Mouse (Mus musculus) forebrain, embryonic 13.5 days (tissue): Measurements from ENCODE around the gene Gm45140. TPM values are rescaled to one million over a fixed set of nuclear protein-coding genes. Genes with fewer than 3 reads are reported as not detected.
A peak's percentile ranks its signal among the peaks of the same experiment; 100 is the strongest.

ENCODE experiments used
- ATAC-seq: fragments of 200-750 bp; cut with Nextera tagmentation; 2 replicates; pipeline ENCODE4 v1.8.0; 2017
- H3K27ac ChIP-seq: fragments of 300-500 bp; sonication (generic); 2 replicates; pipeline ENCODE4 v1.5.1; 2015; ENCODE audit warnings: inconsistent platforms, mild to moderate bottlenecking, moderate library complexity
- H3K27me3 ChIP-seq: fragments of 300-500 bp; sonication (generic); 2 replicates; pipeline ENCODE4 v1.6.1; 2015; ENCODE audit warnings: mild to moderate bottlenecking, inconsistent platforms
- H3K36me3 ChIP-seq: fragments of 300-500 bp; sonication (generic); 2 replicates; pipeline ENCODE4 v1.6.1; 2015; ENCODE audit warnings: mild to moderate bottlenecking, inconsistent platforms; ENCODE audit not compliant: poor library complexity, severe bottlenecking
- H3K4me1 ChIP-seq: fragments of 300-500 bp; sonication (generic); 2 replicates; pipeline ENCODE4 v1.6.1; 2015; ENCODE audit warnings: inconsistent platforms
- H3K4me2 ChIP-seq: fragments of 300-500 bp; sonication (generic); 2 replicates; pipeline ENCODE4 v1.6.1; 2015; ENCODE audit warnings: inconsistent platforms, mild to moderate bottlenecking, moderate library complexity
- H3K4me3 ChIP-seq: fragments of 300-500 bp; sonication (generic); 2 replicates; pipeline ENCODE4 v1.5.1; 2015; ENCODE audit warnings: mild to moderate bottlenecking, inconsistent platforms
- H3K9ac ChIP-seq: fragments of 300-500 bp; sonication (generic); 2 replicates; pipeline ENCODE4 v1.6.1; 2015; ENCODE audit warnings: mild to moderate bottlenecking, inconsistent platforms
- H3K9me3 ChIP-seq: fragments of 300-500 bp; sonication (generic); replicated peaks from 2 replicates; pipeline ENCODE4 v1.6.1; 2016; ENCODE audit warnings: inconsistent platforms
- WGBS: fragments of 180-500 bp; shearing (Covaris S2); methylation state at CpG from one replicate; pipeline ENCODE4 v1.1.7; 2015; 5-methylcytosine and 5-hydroxymethylcytosine counted together
- polyA plus RNA-seq: library from polyadenylated mRNA; unstranded; fragments of >200 nt; fragmentation: Nextera tagmentation; extraction: Ambion mirVana; gene quantifications from 2 replicates; pipeline ENCODE4 v1.2.1, GENCODE M21; 2015

Gene Gm45140
- polyA plus RNA-seq, 1 experiment from 2014 or later, result 1.4 TPM

- Histone ChIP-seq H3K27ac (no peak overlapping the region), H3K4me2 (no peak overlapping the region), H3K4me1 (peaks cover 20% of the 10 kb centered on the region), H3K9ac (no peak overlapping the region), H3K36me3 (peaks cover 50% of the 10 kb centered on the region), H3K9me3 (no peaks in the 10 kb centered on the region), H3K27me3 (no peaks in the 10 kb centered on the region), H3K4me3 (no peak overlapping the region)
- ATAC-seq, result no peak
- WGBS, result 66% methylated on average over 11 of the region's 11 CpGs
These were observed 4.3 kb upstream of the Gm45140 start for GRCm38 (mm10) chr6:87839797-87840341.

- under 1% methylated on average over 46 of the region's 46 CpGs for WGBS
- H3K27me3 ChIP-seq, result no peaks in the 10 kb centered on the region
- peak within 1 kb of the TSS; percentile 93 for H3K27ac ChIP-seq
- H3K36me3 ChIP-seq, result peaks cover 50% of the 10 kb centered on the region
- H3K4me1 ChIP-seq, result peaks cover 20% of the 10 kb centered on the region
- peak within 1 kb of the TSS; percentile 83 for H3K4me3 ChIP-seq
- peak within 1 kb of the TSS; percentile 82 for H3K9ac ChIP-seq
- H3K4me2 ChIP-seq, result peak within 1 kb of the TSS; percentile 71
- peak; percentile 98 for ATAC-seq
- no peaks in the 10 kb centered on the region for H3K9me3 ChIP-seq
These were observed 3.1 kb upstream of the Gm45140 start, which contains the start of gene Isy1 for GRCm38 (mm10) chr6:87838551-87839197. Gene Isy1, minus strand, starts transcription at chr6:87838798.

- Histone ChIP-seq H3K9me3 (no peaks in the 10 kb centered on the region), H3K27ac (no peak overlapping the region), H3K4me1 (no peaks in the 10 kb centered on the region), H3K27me3 (no peaks in the 10 kb centered on the region), H3K36me3 (peaks cover 99% of the 10 kb centered on the region), H3K9ac (no peak overlapping the region), H3K4me2 (no peak overlapping the region), H3K4me3 (no peak overlapping the region)
- ATAC-seq, result no peak
- 94% methylated on average over 2 of the region's 2 CpGs for WGBS
These were observed 15.2 kb downstream of the Gm45140 start for GRCm38 (mm10) chr6:87820366-87820765.

GRCm38 (mm10) chr6:87814486-87814885 is 21.1 kb downstream of the Gm45140 start:
- Histone ChIP-seq H3K4me2 (no peak overlapping the region), H3K4me3 (no peak overlapping the region), H3K9me3 (no peaks in the 10 kb centered on the region), H3K27ac (no peak overlapping the region), H3K36me3 (peaks cover 58% of the 10 kb centered on the region), H3K9ac (no peak overlapping the region), H3K27me3 (no peaks in the 10 kb centered on the region), H3K4me1 (peaks cover 20% of the 10 kb centered on the region)
- ATAC-seq, result no peak
- 93% methylated on average over 5 of the region's 5 CpGs for WGBS

- WGBS, result 70% methylated on average over 1 of the region's 1 CpGs
- no peak for ATAC-seq
- H3K36me3 ChIP-seq, result peaks cover 40% of the 10 kb centered on the region
- peaks cover 20% of the 10 kb centered on the region for H3K4me1 ChIP-seq
- H3K9ac ChIP-seq, result 0 out of 2 replicates have a peak overlapping the region, but pooled peaks have one; percentile 83
- peak overlapping the region; percentile 92 for H3K4me2 ChIP-seq
- no peaks in the 10 kb centered on the region for H3K27me3 ChIP-seq
- peak overlapping the region; percentile 70; the same call in 1 of the 2 replicates for H3K4me3 ChIP-seq
- H3K9me3 ChIP-seq, result no peaks in the 10 kb centered on the region
- H3K27ac ChIP-seq, result no peak overlapping the region
These were observed 22.9 kb downstream of the Gm45140 start for GRCm38 (mm10) chr6:87812656-87813055.

GRCm38 (mm10) chr6:87811675-87812338 is 23.8 kb downstream of the Gm45140 start, which contains the start of gene Rab43:
Gene Rab43, minus strand, starts transcription at chr6:87812164.
- Histone ChIP-seq H3K4me3 (peak within 1 kb of the TSS; percentile 70), H3K4me2 (peak within 1 kb of the TSS; percentile 92), H3K27me3 (no peaks in the 10 kb centered on the region), H3K9ac (peak within 1 kb of the TSS; percentile 83), H3K36me3 (peaks cover 32% of the 10 kb centered on the region), H3K9me3 (no peaks in the 10 kb centered on the region), H3K27ac (peak within 1 kb of the TSS; percentile 31; the same call in 1 of the 2 replicates), H3K4me1 (peaks cover 20% of the 10 kb centered on the region)
- peak; percentile 98 for ATAC-seq
- under 1% methylated on average over 46 of the region's 56 CpGs for WGBS

- H3K4me1 ChIP-seq, result peaks cover 20% of the 10 kb centered on the region
- peak overlapping the region; percentile 31; the same call in 1 of the 2 replicates for H3K27ac ChIP-seq
- under 1% methylated on average over 76 of the region's 77 CpGs for WGBS
- H3K36me3 ChIP-seq, result peaks cover 23% of the 10 kb centered on the region
- H3K9me3 ChIP-seq, result no peaks in the 10 kb centered on the region
- H3K4me3 ChIP-seq, result peak overlapping the region; percentile 70
- H3K9ac ChIP-seq, result peak overlapping the region; percentile 83
- no peaks in the 10 kb centered on the region for H3K27me3 ChIP-seq
- H3K4me2 ChIP-seq, result peak overlapping the region; percentile 92
- no peak; the same call in none of the 2 replicates for ATAC-seq
These were observed 24.6 kb downstream of the Gm45140 start for GRCm38 (mm10) chr6:87810713-87811669.

GRCm38 (mm10) chr6:87810311-87810710 is 25.3 kb downstream of the Gm45140 start:
- Histone ChIP-seq H3K9ac (peak overlapping the region; percentile 83; the same call in 1 of the 2 replicates), H3K9me3 (no peaks in the 10 kb centered on the region), H3K4me2 (peak overlapping the region; percentile 92), H3K27ac (no peak overlapping the region), H3K4me1 (peaks cover 20% of the 10 kb centered on the region), H3K27me3 (no peaks in the 10 kb centered on the region), H3K4me3 (peak overlapping the region; percentile 70), H3K36me3 (peaks cover 17% of the 10 kb centered on the region)
- WGBS, result 42% methylated on average over 6 of the region's 6 CpGs
- no peak for ATAC-seq

GRCm38 (mm10) chr6:87809651-87810161 is 25.9 kb downstream of the Gm45140 start:
- Histone ChIP-seq H3K36me3 (peaks cover 11% of the 10 kb centered on the region; the same call in 1 of the 2 replicates), H3K9ac (no peak overlapping the region), H3K27ac (no peak overlapping the region), H3K27me3 (no peaks in the 10 kb centered on the region), H3K4me2 (no peak overlapping the region), H3K4me3 (no peak overlapping the region), H3K4me1 (peaks cover 20% of the 10 kb centered on the region), H3K9me3 (no peaks in the 10 kb centered on the region)
- ATAC-seq, result no peak
- 90% methylated on average over 6 of the region's 6 CpGs for WGBS

- Histone ChIP-seq H3K4me2 (no peak overlapping the region), H3K27me3 (no peaks in the 10 kb centered on the region), H3K4me3 (no peak overlapping the region), H3K4me1 (peaks cover 20% of the 10 kb centered on the region), H3K27ac (no peak overlapping the region), H3K9ac (no peak overlapping the region), H3K36me3 (peaks cover 6% of the 10 kb centered on the region; the same call in 1 of the 2 replicates), H3K9me3 (no peaks in the 10 kb centered on the region)
- ATAC-seq, result no peak
- WGBS, result 96% methylated on average over 2 of the region's 2 CpGs
These were observed 26.5 kb downstream of the Gm45140 start for GRCm38 (mm10) chr6:87809144-87809543.

- WGBS, result 74% methylated on average over 3 of the region's 3 CpGs
- peaks cover under 1% of the 10 kb centered on the region; the same call in 1 of the 2 replicates for H3K36me3 ChIP-seq
- no peak overlapping the region for H3K4me2 ChIP-seq
- no peak for ATAC-seq
- H3K9ac ChIP-seq, result no peak overlapping the region
- no peaks in the 10 kb centered on the region for H3K9me3 ChIP-seq
- peaks cover 20% of the 10 kb centered on the region for H3K4me1 ChIP-seq
- H3K27ac ChIP-seq, result no peak overlapping the region
- no peak overlapping the region for H3K4me3 ChIP-seq
- no peaks in the 10 kb centered on the region for H3K27me3 ChIP-seq
These were observed 27.1 kb downstream of the Gm45140 start for GRCm38 (mm10) chr6:87808521-87808920.
